Mouse (Mus musculus) cerebellum, adult 8-10 months (tissue): ENCODE measurements around the gene Sox10.

ENCODE experiments used
- DNase-seq: peaks from one replicate; pipeline ENCODE4 v3.0.0; 2022

Sox10 gene

GRCm38 (mm10) chr15:79122119-79122518 lies 42.9 kb downstream of the Sox10 start:
- DNase-seq, result no peak

GRCm38 (mm10) chr15:79119491-79119890 lies 45.5 kb downstream of the Sox10 start:
- no peak for DNase-seq

GRCm38 (mm10) chr15:79115276-79115675 lies 49.8 kb downstream of the Sox10 start:
- DNase-seq, result no peak

GRCm38 (mm10) chr15:79111774-79112173 lies 53.3 kb downstream of the Sox10 start:
- DNase-seq, result no peak

- DNase-seq, result no peak
These were observed 54.5 kb downstream of the Sox10 start for GRCm38 (mm10) chr15:79110528-79110927.

- no peak for DNase-seq
These were observed 55.0 kb downstream of the Sox10 start for GRCm38 (mm10) chr15:79110031-79110430.

- no peak for DNase-seq
These were observed 55.6 kb downstream of the Sox10 start for GRCm38 (mm10) chr15:79109321-79109934.

- peak; percentile 71 for DNase-seq
These were observed 56.4 kb downstream of the Sox10 start, which contains the start of gene Micall1 for GRCm38 (mm10) chr15:79108421-79109320. TSS of gene Micall1 (plus strand) at chr15:79108898.

GRCm38 (mm10) chr15:79107966-79108365 lies 57.1 kb downstream of the Sox10 start:
- no peak for DNase-seq

GRCm38 (mm10) chr15:79105804-79106203 lies 59.2 kb downstream of the Sox10 start:
- no peak for DNase-seq
